Mouse (Mus musculus): ENCODE measurements around the gene Ccdc65. TPM values are rescaled to one million over a fixed set of nuclear protein-coding genes. Genes with fewer than 3 reads are reported as not detected.

Ccdc65 gene
- total RNA-seq (2012; rRNA removed) = 0.26 and 0.76 TPM in 2 replicates

- in situ Hi-C loops (cut with MboI; ENCODE audit: low sequenced_read_pairs in 2 of 2, unreplicated experiment in 2 of 2) = no loop called here
- no peak within 1 kb of the TSS for H3K27ac ChIP-seq (ENCODE audit: insufficient read depth, low read depth, low read length, poor library complexity, severe bottlenecking)
- no peaks in the 10 kb centered on the region for H3K36me3 ChIP-seq (ENCODE audit: control insufficient read depth, insufficient read depth, low read length, poor library complexity, severe bottlenecking)
- H3K4me3 ChIP-seq (ENCODE audit: insufficient read depth in 1 of 2, low read depth in 1 of 2, low read length in 2 of 2, poor library complexity in 1 of 2, severe bottlenecking in 1 of 2) = peak within 1 kb of the TSS; percentile 52 to 63
- no peaks in the 10 kb centered on the region; a peak in 1 of 4 replicates for H3K4me1 ChIP-seq (ENCODE audit: control insufficient read depth in 2 of 2, insufficient read depth in 2 of 2, low read length in 2 of 2, poor library complexity in 1 of 2)
- TF ChIP-seq MAFK (IDR thresholded peaks at IDR 0.05; ENCODE audit: insufficient read depth, low read depth, low read length) (no peak), ZC3H11A (IDR thresholded peaks at IDR 0.05; ENCODE audit: borderline replicate concordance, low read depth, low read length) (no peak), ZNF384 (IDR thresholded peaks at IDR 0.05; ENCODE audit: low read depth, low read length) (peak; percentile 99), CHD2 (IDR thresholded peaks at IDR 0.05; ENCODE audit: low read depth, low read length) (no peak), HCFC1 (IDR thresholded peaks at IDR 0.05; ENCODE audit: borderline replicate concordance, insufficient read depth, low read length) (peak; percentile 75; the same call in 1 of the 2 replicates)
- no peaks in the 10 kb centered on the region for H3K9me3 ChIP-seq (ENCODE audit: control insufficient read depth, insufficient read depth, low read depth, low read length)
- DNase-seq (ENCODE audit: low read depth, low spot score) = peak; percentile 91
- no peak within 1 kb of the TSS for H3K9ac ChIP-seq (ENCODE audit: insufficient read depth, low read depth, low read length, poor library complexity, severe bottlenecking)
These were observed at the start of gene Ccdc65 for GRCm38 (mm10) chr15:98707766-98708372. Gene Ccdc65, plus strand, starts transcription at chr15:98708207.

GRCm38 (mm10) chr15:98662198-98662566, 45.8 kb upstream of the Ccdc65 start:
- H3K9me3 ChIP-seq (ENCODE audit: control insufficient read depth, insufficient read depth, low read depth, low read length) = no peaks in the 10 kb centered on the region
- TF ChIP-seq CHD2 (IDR thresholded peaks at IDR 0.05; ENCODE audit: low read depth, low read length) = no peak
- no peak for TF ChIP-seq ZNF384 (IDR thresholded peaks at IDR 0.05; ENCODE audit: low read depth, low read length)
- TF ChIP-seq MAFK (IDR thresholded peaks at IDR 0.05; ENCODE audit: insufficient read depth, low read depth, low read length) = no peak
- TF ChIP-seq ZC3H11A (IDR thresholded peaks at IDR 0.05; ENCODE audit: borderline replicate concordance, low read depth, low read length) = no peak
- no peak for TF ChIP-seq HCFC1 (IDR thresholded peaks at IDR 0.05; ENCODE audit: borderline replicate concordance, insufficient read depth, low read length)
- DNase-seq (ENCODE audit: low read depth, low spot score) = no peak
- no peaks in the 10 kb centered on the region for H3K4me1 ChIP-seq (ENCODE audit: control insufficient read depth in 2 of 2, insufficient read depth in 2 of 2, low read length in 2 of 2, poor library complexity in 1 of 2)
- in situ Hi-C loops (cut with MboI; ENCODE audit: low sequenced_read_pairs in 2 of 2, unreplicated experiment in 2 of 2) = no loop called here
- H3K9ac ChIP-seq (ENCODE audit: insufficient read depth, low read depth, low read length, poor library complexity, severe bottlenecking) = peak overlapping the region; percentile 87
- peak overlapping the region; percentile 76 to 91 for H3K4me3 ChIP-seq (ENCODE audit: insufficient read depth in 1 of 2, low read depth in 1 of 2, low read length in 2 of 2, poor library complexity in 1 of 2, severe bottlenecking in 1 of 2)
- peak overlapping the region; percentile 28 for H3K27ac ChIP-seq (ENCODE audit: insufficient read depth, low read depth, low read length, poor library complexity, severe bottlenecking)
- peaks cover 19% of the 10 kb centered on the region; the same call in 1 of the 2 replicates for H3K36me3 ChIP-seq (ENCODE audit: control insufficient read depth, insufficient read depth, low read length, poor library complexity, severe bottlenecking)

- no peaks in the 10 kb centered on the region for H3K9me3 ChIP-seq (ENCODE audit: control insufficient read depth, insufficient read depth, low read depth, low read length)
- H3K4me1 ChIP-seq (ENCODE audit: control insufficient read depth in 2 of 2, insufficient read depth in 2 of 2, low read length in 2 of 2, poor library complexity in 1 of 2) = no peaks in the 10 kb centered on the region
- DNase-seq (ENCODE audit: low read depth, low spot score) = peak; percentile 91
- in situ Hi-C loops (cut with MboI; ENCODE audit: low sequenced_read_pairs in 2 of 2, unreplicated experiment in 2 of 2) = no loop called here
- H3K36me3 ChIP-seq (ENCODE audit: control insufficient read depth, insufficient read depth, low read length, poor library complexity, severe bottlenecking) = peaks cover 13% of the 10 kb centered on the region; the same call in 1 of the 2 replicates
- peak within 1 kb of the TSS; percentile 76 to 91 for H3K4me3 ChIP-seq (ENCODE audit: insufficient read depth in 1 of 2, low read depth in 1 of 2, low read length in 2 of 2, poor library complexity in 1 of 2, severe bottlenecking in 1 of 2)
- TF ChIP-seq ZNF384 (IDR thresholded peaks at IDR 0.05; ENCODE audit: low read depth, low read length) = no peak
- no peak for TF ChIP-seq ZC3H11A (IDR thresholded peaks at IDR 0.05; ENCODE audit: borderline replicate concordance, low read depth, low read length)
- TF ChIP-seq CHD2 (IDR thresholded peaks at IDR 0.05; ENCODE audit: low read depth, low read length) = peak; percentile 45; the same call in 1 of the 2 replicates
- TF ChIP-seq HCFC1 (IDR thresholded peaks at IDR 0.05; ENCODE audit: borderline replicate concordance, insufficient read depth, low read length) = peak; percentile 100
- H3K27ac ChIP-seq (ENCODE audit: insufficient read depth, low read depth, low read length, poor library complexity, severe bottlenecking) = peak within 1 kb of the TSS; percentile 28
- peak within 1 kb of the TSS; percentile 87 for H3K9ac ChIP-seq (ENCODE audit: insufficient read depth, low read depth, low read length, poor library complexity, severe bottlenecking)
These were observed 45.2 kb upstream of the Ccdc65 start, which contains the start of gene Ddx23 for GRCm38 (mm10) chr15:98662567-98663545. Gene Ddx23, minus strand, starts transcription at chr15:98662894.

GRCm38 (mm10) chr15:98664042-98664907, 43.7 kb upstream of the Ccdc65 start:
- no peak overlapping the region for H3K4me3 ChIP-seq (ENCODE audit: insufficient read depth in 1 of 2, low read depth in 1 of 2, low read length in 2 of 2, poor library complexity in 1 of 2, severe bottlenecking in 1 of 2)
- H3K9ac ChIP-seq (ENCODE audit: insufficient read depth, low read depth, low read length, poor library complexity, severe bottlenecking) = no peak overlapping the region
- no peak for TF ChIP-seq CHD2 (IDR thresholded peaks at IDR 0.05; ENCODE audit: low read depth, low read length)
- no peak for TF ChIP-seq MAFK (IDR thresholded peaks at IDR 0.05; ENCODE audit: insufficient read depth, low read depth, low read length)
- no peak for TF ChIP-seq ZC3H11A (IDR thresholded peaks at IDR 0.05; ENCODE audit: borderline replicate concordance, low read depth, low read length)
- no peak for TF ChIP-seq HCFC1 (IDR thresholded peaks at IDR 0.05; ENCODE audit: borderline replicate concordance, insufficient read depth, low read length)
- no peak for TF ChIP-seq ZNF384 (IDR thresholded peaks at IDR 0.05; ENCODE audit: low read depth, low read length)
- 0 out of 2 replicates have a peak, but pooled peaks cover 5% of the 10 kb centered on the region for H3K36me3 ChIP-seq (ENCODE audit: control insufficient read depth, insufficient read depth, low read length, poor library complexity, severe bottlenecking)
- in situ Hi-C loops (cut with MboI; ENCODE audit: low sequenced_read_pairs in 2 of 2, unreplicated experiment in 2 of 2) = no loop called here
- no peak for DNase-seq (ENCODE audit: low read depth, low spot score)
- H3K4me1 ChIP-seq (ENCODE audit: control insufficient read depth in 2 of 2, insufficient read depth in 2 of 2, low read length in 2 of 2, poor library complexity in 1 of 2) = no peaks in the 10 kb centered on the region
- H3K9me3 ChIP-seq (ENCODE audit: control insufficient read depth, insufficient read depth, low read depth, low read length) = no peaks in the 10 kb centered on the region
- no peak overlapping the region for H3K27ac ChIP-seq (ENCODE audit: insufficient read depth, low read depth, low read length, poor library complexity, severe bottlenecking)
